Mouse (Mus musculus) hindbrain, postnatal 0 days (tissue): ENCODE data around the gene Tgfb2. TPM values are rescaled to one million over a fixed set of nuclear protein-coding genes. Genes with fewer than 3 reads are reported as not detected.

Source experiments
- ATAC-seq: fragments of 200-750 bp; cut with Nextera tagmentation; 2 replicates; pipeline ENCODE4 v1.8.0; 2017; ENCODE audit warnings: mild to moderate bottlenecking, moderate TSS enrichment, moderate library complexity
- DNase-seq: peaks from one replicate; pipeline ENCODE4 v3.0.0-alpha.2; 2015; ENCODE audit warnings: low spot score
- H3K27ac ChIP-seq: fragments of 300-500 bp; sonication (generic); 2 replicates; pipeline ENCODE4 v1.5.1; 2014; ENCODE audit warnings: mild to moderate bottlenecking
- H3K27me3 ChIP-seq: fragments of 300-500 bp; sonication (generic); 2 replicates; pipeline ENCODE4 v1.6.1; 2014; ENCODE audit warnings: low read length, mixed read lengths; ENCODE audit not compliant: insufficient read depth
- H3K36me3 ChIP-seq: fragments of 300-500 bp; sonication (generic); 2 replicates; pipeline ENCODE4 v1.6.1; 2014; ENCODE audit warnings: low read length, mixed read lengths; ENCODE audit not compliant: insufficient read depth
- H3K4me1 ChIP-seq: fragments of 300-500 bp; sonication (generic); 2 replicates; pipeline ENCODE4 v1.6.1; 2014; ENCODE audit warnings: antibody characterized with exemption, low read length, mixed read lengths; ENCODE audit not compliant: insufficient read depth
- H3K4me2 ChIP-seq: fragments of 300-500 bp; sonication (generic); 2 replicates; pipeline ENCODE4 v1.6.1; 2014; ENCODE audit warnings: low read depth, mild to moderate bottlenecking, low read length, moderate library complexity, mixed read lengths
- H3K4me3 ChIP-seq: fragments of 300-500 bp; sonication (generic); 2 replicates; pipeline ENCODE4 v1.5.1; 2014; ENCODE audit warnings: low read length
- H3K9ac ChIP-seq: fragments of 300-500 bp; sonication (generic); replicated peaks from 2 replicates; pipeline ENCODE4 v1.6.1; 2014; ENCODE audit warnings: mild to moderate bottlenecking, low read length, moderate library complexity, mixed read lengths
- H3K9me3 ChIP-seq: fragments of 300-500 bp; sonication (generic); 2 replicates; pipeline ENCODE4 v1.6.1; 2016; ENCODE audit warnings: low read length, mixed read lengths
- CTCF ChIP-seq: IDR thresholded peaks from 2 replicates; pipeline ENCODE4 v1.5.1; 2016; ENCODE audit warnings: antibody characterized with exemption, control low read depth, low read depth
- WGBS: fragments of 180-500 bp; shearing (Covaris S2); extraction: QIAGEN DNeasy Blood & Tissue Kit; methylation state at CpG from one replicate; pipeline ENCODE4 v1.1.7; 2014; 5-methylcytosine and 5-hydroxymethylcytosine counted together
- polyA plus RNA-seq: library from polyadenylated mRNA; unstranded; fragments of >200 nt; fragmentation: Nextera tagmentation; extraction: Ambion mirVana; gene quantifications from 2 replicates; pipeline ENCODE4 v1.2.1, GENCODE M21; 2015
- total RNA-seq: library from RNA; depleted of rRNA; stranded (reverse); fragments of >200 nt; gene quantifications from 2 replicates; pipeline ENCODE4 v1.2.3, GENCODE M21; 2014

Tgfb2 gene
- total and polyA plus RNA-seq, 2 experiments from 2014 or later: 13.1 to 30.6 TPM

DNA sequence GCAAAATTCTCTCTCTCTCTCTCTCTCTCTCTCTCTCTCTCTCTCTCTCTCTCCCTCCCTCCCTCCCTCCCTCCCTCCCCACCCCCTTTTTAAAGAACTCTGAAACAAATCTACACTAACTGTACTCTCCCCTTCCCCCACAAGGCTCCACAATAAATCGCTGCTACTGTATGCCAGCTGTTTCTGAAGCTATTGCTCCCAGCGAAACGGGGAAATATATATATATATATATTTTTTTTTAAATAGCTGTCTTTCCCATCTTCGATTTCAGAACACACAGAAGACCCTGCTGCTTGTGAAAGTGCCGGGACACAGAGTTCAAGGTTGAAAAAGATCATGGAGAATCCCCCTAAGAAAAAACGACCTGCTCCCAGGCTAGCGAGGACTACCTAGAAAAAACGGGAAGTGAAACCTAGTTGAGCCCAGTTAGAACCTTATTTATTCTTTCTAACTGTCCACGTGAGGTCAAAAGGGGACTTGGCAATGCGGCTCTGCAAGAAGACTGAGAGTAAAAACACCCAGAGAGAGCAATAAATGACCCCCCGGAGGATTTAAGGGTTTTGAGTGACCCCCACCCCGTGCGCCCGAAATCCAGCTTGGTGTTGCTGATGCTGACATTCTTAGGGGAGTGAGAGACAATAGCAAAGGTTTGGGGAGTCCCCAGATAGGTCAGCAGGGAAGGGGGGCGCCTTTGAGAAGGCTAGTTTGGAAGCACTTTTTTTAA is 2.4 kb downstream of the Tgfb2 start:
- Histone ChIP-seq H3K4me1 (no peaks in the 10 kb centered on the region), H3K4me2 (peak overlapping the region; percentile 97), H3K27me3 (no peaks in the 10 kb centered on the region), H3K9me3 (no peaks in the 10 kb centered on the region), H3K9ac (peak overlapping the region; percentile 58), H3K4me3 (peak overlapping the region; percentile 55), H3K27ac (peak overlapping the region; percentile 46; the same call in 1 of the 2 replicates), H3K36me3 (no peaks in the 10 kb centered on the region)
- no peak for TF ChIP-seq CTCF
- WGBS: under 1% methylated on average over 15 of the region's 15 CpGs
- ATAC-seq (no peak), DNase-seq (peak; percentile 27)

DNA sequence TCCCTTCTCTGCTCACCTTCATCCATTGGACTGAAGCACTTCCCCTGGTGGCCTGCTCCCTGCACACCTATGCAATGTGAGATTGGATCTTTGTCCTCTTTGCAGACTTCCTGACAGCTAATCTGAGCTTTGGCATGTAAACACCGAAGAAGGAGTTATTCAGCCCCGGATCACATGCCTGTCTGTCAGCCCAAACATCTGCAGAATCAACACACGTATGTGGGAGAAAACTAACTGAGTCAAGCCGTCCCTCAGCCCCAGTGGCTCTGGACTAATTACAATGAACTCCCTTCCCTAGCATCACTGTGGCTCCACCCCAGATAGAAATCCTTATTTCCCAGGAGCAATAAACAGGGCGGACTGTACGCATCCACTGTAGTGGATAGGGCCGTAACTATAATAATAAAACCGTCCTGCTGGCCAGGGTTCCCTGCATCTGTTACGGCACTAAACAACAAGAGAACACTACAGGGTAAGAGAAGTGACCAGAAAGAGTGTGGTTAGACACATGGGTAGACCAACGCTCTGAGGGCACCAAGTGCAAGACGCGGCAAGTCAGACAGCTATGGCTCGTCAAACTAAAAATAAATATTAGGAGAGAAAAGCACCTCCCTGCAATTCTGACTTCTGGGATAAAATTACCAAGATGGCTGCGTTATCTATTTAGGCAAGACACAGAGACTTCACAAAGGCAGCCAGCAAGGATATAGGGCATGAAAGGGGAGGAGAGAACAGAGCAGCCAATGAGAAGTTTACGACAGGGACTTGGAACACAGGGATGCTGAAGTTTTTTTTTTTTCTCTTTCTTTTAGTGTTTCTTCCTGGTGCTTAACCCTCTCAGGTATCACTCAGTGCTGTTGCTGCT is 3.2 kb downstream of the Tgfb2 start:
- no peaks in the 10 kb centered on the region for H3K9me3 ChIP-seq
- peak overlapping the region; percentile 74 for H3K27ac ChIP-seq
- ATAC-seq: peak; percentile 53
- no peaks in the 10 kb centered on the region for H3K27me3 ChIP-seq
- H3K4me3 ChIP-seq: peak overlapping the region; percentile 55
- H3K36me3 ChIP-seq: no peaks in the 10 kb centered on the region
- peak overlapping the region; percentile 40 for H3K9ac ChIP-seq
- H3K4me2 ChIP-seq: peak overlapping the region; percentile 97
- TF ChIP-seq CTCF: 0 out of 2 replicates have a peak, but pooled peaks have one; percentile 18
- no peaks in the 10 kb centered on the region for H3K4me1 ChIP-seq
- DNase-seq: peak; percentile 66
- WGBS: 13% methylated on average over 15 of the region's 15 CpGs

DNA sequence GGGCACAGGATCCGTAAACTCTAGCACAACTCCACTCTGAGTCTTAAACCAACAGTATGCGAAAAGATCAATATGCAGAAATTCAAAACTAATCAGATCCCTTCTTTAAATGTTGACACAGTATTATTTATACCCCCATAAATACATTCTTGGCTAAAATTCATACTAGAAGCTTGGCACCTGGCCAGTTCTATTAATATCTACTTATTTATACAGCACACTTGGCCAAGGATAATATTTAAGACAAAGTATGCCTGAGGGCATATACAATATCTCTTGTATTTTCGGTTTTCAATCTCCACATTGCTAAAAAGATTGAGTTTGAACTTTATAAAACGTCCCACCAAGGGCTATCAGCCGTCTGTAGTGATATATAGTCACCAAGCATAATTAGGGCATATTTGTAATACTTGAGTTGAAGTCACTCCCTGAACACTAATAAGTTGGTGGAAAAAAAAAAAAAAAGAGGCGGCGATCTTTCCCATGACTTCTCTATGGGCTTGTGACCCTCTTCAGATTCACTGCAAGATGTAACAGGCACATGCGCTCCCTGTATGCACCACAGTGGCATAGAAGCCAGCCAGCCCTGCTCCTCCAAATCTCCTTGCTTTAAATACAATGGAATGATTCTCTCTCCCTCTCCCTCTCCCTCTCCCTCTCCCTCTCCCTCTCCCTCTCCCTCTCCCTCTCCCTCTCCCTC is 4.4 kb downstream of the Tgfb2 start:
- H3K4me2 ChIP-seq: peak overlapping the region; percentile 34
- H3K4me1 ChIP-seq: no peaks in the 10 kb centered on the region
- no peak overlapping the region for H3K9ac ChIP-seq
- no peak overlapping the region for H3K27ac ChIP-seq
- TF ChIP-seq CTCF: no peak
- DNase-seq (peak; percentile 23), ATAC-seq (no peak)
- no peaks in the 10 kb centered on the region for H3K9me3 ChIP-seq
- H3K4me3 ChIP-seq: no peak overlapping the region
- WGBS: 64% methylated on average over 8 of the region's 8 CpGs
- no peaks in the 10 kb centered on the region for H3K36me3 ChIP-seq
- H3K27me3 ChIP-seq: no peaks in the 10 kb centered on the region

DNA sequence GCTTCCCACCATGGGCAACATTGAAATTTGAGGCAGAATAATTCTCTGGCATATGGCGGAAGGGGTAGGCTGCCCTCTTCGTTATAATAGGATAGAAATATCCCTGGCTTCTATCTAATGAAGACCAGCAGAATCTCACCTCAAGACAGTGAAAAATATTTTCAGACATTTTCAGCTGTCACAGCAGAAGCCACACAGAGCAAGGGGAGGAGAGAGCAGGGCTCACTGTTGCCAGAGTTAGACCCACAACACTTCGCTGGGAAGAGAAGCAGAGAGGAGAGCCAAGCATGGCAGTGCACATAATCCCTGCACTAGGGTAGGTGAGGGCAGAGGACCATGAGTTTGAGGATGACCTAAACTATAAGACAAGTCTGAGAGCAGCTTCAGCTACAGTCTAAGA is 5.3 kb downstream of the Tgfb2 start:
- no peak for ATAC-seq
- no peak overlapping the region for H3K9ac ChIP-seq
- no peaks in the 10 kb centered on the region for H3K4me1 ChIP-seq
- 0 out of 2 replicates have a peak overlapping the region, but pooled peaks have one; percentile 11 for H3K4me2 ChIP-seq
- DNase-seq: no peak
- H3K36me3 ChIP-seq: no peaks in the 10 kb centered on the region
- H3K27me3 ChIP-seq: no peaks in the 10 kb centered on the region
- no peaks in the 10 kb centered on the region for H3K9me3 ChIP-seq
- TF ChIP-seq CTCF: no peak
- H3K4me3 ChIP-seq: no peak overlapping the region
- 78% methylated on average over 3 of the region's 3 CpGs for WGBS
- no peak overlapping the region for H3K27ac ChIP-seq

DNA sequence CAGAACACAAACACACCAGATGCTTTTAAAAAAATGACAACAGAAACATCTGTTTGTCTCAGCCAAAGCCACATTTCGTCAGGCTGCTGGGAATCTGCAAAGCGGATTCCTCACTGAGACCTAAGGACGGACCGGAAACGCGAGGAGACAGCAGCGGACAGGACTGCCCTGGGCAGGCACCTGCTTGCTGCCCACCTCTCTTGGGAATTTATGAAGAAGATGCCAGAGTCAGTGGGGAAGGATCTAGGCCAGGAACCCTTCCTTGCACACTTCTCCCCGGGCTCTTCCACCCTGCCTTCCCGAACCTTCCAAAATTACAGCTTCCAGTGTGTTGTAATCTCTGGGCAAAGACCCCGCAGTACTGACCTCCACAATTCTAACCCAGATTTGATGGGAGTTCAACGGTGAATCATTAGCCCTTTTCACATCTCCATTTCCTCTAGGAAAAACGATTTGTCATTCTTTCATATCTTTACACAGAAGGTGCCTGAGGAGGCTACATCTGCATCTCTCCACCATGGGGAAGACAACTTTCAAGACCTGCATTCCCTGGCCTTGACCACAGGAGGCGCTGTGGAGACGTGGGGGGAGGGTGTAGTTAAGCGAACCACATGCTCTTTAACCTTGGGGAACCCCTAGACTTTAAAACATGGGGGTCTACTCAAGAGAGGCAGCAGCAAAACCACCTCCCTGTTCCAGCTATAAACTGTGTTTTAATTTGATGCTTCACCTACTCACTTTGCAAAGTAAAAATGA is 7.0 kb downstream of the Tgfb2 start:
- DNase-seq (no peak), ATAC-seq (no peak)
- no peaks in the 10 kb centered on the region for H3K9me3 ChIP-seq
- no peak overlapping the region for H3K4me2 ChIP-seq
- no peak overlapping the region for H3K9ac ChIP-seq
- no peaks in the 10 kb centered on the region for H3K4me1 ChIP-seq
- peak; percentile 52 for TF ChIP-seq CTCF
- no peaks in the 10 kb centered on the region for H3K36me3 ChIP-seq
- H3K27me3 ChIP-seq: no peaks in the 10 kb centered on the region
- H3K4me3 ChIP-seq: no peak overlapping the region
- WGBS: 77% methylated on average over 15 of the region's 15 CpGs
- no peak overlapping the region for H3K27ac ChIP-seq

DNA sequence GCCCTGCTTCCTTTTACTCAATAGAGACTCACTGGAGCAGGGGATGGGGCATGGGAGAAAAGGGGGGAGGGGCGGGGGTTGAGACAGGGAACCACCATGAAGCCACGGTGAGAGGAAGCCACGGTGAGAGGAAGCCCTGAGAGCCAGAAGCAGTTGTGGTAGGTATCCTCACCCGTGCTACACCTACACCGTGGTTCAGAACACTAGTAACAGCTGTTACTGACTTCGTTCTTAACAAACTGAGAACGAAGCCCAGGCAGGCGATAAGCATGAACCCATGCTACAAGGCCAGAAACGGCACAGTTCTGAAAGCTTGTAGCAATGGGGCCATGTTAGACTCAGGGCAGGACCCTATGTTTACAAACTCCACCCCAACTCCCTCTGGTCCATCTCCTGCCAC is 9.6 kb downstream of the Tgfb2 start:
- Histone ChIP-seq H3K27ac (no peak overlapping the region), H3K4me1 (no peaks in the 10 kb centered on the region), H3K4me2 (no peak overlapping the region), H3K27me3 (no peaks in the 10 kb centered on the region), H3K36me3 (no peaks in the 10 kb centered on the region), H3K4me3 (no peak overlapping the region), H3K9ac (no peak overlapping the region), H3K9me3 (no peaks in the 10 kb centered on the region)
- DNase-seq (no peak), ATAC-seq (no peak)
- 88% methylated on average over 9 of the region's 9 CpGs for WGBS
- TF ChIP-seq CTCF: no peak
